Mouse (Mus musculus): ENCODE results near the gene Ddx49. TPM values are rescaled to one million over a fixed set of nuclear protein-coding genes. Genes with fewer than 3 reads are reported as not detected.

Ddx49 gene
- polyA plus RNA-seq (2014; fragmentation: Illumina TruSeq; extraction: RNeasy Lipid Tissue Mini Kit (QIAGEN cat#74804)) = 4.8 TPM

DNA sequence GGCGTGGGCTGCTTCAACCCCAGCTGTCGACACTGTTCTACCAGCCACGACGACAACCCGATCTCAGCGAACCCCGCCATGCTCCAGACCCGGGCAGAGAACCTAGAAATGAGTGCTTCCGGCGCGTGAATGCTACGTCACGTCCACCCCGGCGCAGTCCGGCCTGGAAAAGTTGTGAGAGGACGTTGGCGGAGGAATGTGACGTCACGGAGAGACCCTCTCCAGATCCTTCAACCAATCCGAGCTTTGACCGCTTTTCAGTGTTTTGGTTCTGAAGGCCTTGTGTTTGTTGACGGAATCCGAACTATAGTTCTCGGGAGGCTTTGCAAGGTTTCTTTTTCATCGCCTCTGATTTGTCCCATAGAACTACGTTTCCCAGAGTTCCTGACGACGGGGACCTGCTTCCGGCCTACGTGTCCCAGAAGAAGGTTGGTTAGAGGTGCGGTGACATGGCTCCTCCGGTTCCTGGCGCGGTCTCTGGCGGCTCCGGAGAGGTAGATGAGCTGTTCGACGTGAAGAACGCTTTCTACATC lies at the start of gene Ddx49, which contains the start of gene Cope:
Ddx49 (minus strand) TSS at position 132 of the 533 bp plus-strand sequence.
Cope (plus strand) TSS at position 161 of the 533 bp plus-strand sequence.

DNA sequence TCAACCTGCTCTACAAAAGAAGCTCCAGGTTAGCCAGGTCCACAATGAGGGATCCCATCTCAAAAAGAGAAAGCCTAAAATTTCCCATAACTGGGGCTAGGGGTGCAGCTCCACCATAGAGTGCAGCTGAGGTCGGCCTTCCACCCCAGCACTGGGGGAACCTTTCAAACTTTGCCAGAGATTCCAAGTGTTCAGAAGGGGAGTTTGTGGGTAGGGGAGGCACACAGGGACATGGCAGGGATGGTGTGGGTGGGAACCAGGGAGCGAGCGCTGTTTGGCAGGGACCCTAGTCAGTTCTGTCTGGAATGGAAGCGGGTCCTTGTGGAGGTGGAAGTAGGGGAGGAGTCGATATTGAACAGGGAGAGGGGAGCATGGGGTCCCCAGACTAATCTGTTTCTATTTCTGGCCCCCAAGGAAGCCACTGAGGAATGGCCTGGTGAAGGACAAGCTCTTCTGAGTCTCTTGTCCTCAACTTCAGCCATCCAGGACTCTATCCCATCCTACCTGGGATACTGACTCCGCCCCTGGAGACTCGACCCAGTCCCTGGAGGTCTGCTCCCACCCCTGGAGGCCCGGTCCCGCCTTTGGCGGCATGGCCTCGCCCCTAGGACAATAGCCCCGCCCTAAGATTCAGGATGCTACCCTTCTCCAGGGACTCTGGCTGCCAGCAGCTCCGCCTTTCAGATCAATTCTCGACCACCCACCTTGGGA lies 27.0 kb upstream of the Ddx49 start, which contains the start of gene Gdf1:
Gdf1 (plus strand) TSS at position 694 of the 711 bp plus-strand sequence.

DNA sequence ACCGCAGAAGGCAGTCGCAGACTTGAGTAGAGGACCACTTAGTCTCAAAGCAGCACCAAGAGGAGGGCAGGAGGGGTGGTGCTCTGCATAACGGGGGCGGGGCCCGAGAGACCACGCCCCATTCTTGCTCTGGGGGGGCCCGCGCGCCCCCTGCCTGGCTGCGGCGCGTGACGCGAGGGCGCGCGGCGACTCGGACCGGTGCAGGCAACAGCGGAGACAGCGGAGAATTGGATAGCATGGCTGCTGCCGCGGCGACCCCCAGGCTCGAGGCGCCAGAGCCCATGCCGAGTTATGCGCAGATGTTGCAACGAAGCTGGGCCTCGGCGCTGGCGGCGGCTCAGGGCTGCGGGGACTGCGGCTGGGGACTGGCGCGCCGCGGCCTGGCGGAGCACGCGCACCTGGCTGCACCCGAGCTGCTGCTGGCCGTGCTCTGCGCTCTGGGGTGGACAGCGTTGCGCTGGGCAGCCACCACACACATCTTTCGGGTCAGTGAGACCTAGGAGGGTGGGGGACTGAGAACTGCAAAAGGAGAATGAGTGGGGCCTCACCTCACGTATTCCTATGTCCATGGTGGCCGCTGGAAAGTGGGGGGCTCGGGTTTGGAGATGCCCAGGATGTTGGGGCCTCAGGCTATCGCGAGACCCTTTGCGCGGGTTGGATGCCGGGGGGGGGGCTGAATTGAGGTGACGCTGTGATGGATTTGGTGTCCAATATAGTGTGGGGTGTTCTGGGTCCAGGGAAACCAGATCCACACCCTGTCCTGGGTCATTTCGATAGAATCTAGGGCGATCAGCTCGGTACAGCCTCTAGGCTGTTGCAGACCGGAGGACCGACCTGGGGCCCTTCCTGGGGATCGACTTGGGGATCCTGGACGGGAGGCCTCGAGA lies 13.6 kb upstream of the Ddx49 start, which contains the start of gene Cers1:
Cers1 (plus strand) TSS at position 152 of the 887 bp plus-strand sequence.

DNA sequence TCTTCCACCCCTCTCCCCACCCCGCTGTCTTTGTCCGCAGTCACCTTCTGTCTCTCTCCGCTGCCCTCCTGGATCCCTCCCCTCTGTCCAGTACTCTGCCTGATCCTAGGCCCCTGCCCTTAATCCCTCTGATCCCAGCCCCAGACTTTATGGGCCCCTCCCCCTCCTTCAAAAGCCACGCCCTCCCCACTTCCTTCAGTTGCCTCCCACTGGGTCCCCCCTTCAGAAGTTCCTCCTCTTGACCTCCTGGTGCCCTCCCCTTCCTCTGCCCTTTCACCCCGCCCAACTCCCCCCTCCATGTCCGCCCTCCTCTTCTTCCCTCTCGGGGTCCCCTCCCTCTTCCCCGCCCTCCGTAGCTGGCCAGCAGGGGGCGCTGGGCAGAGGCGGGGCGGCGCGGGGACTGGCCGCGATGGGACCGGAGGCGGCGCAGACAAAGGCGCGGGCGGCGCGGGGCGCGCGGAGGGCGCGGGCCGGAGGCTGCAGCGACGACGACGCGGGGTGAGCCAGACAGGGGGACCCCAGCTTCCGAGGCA lies 19.6 kb downstream of the Ddx49 start, which contains the start of gene Homer3:
Homer3 (plus strand) TSS at position 225 of the 533 bp plus-strand sequence.

Other genes with a start within 250 kb of the Ddx49 start
- gene Tm6sf2, start 229.6 kb downstream of the Ddx49 start, polyA plus RNA-seq (2014; fragmentation: Illumina TruSeq; extraction: RNeasy Lipid Tissue Mini Kit (QIAGEN cat#74804)) = not detected
- not detected for gene Hapln4, start 219.0 kb downstream of the Ddx49 start, polyA plus RNA-seq (2014; fragmentation: Illumina TruSeq; extraction: RNeasy Lipid Tissue Mini Kit (QIAGEN cat#74804))
- not detected for gene Ncan, start 181.6 kb downstream of the Ddx49 start, polyA plus RNA-seq (2014; fragmentation: Illumina TruSeq; extraction: RNeasy Lipid Tissue Mini Kit (QIAGEN cat#74804))
- 1.3 TPM for gene Nr2c2ap, start 171.2 kb downstream of the Ddx49 start, polyA plus RNA-seq (2014; fragmentation: Illumina TruSeq; extraction: RNeasy Lipid Tissue Mini Kit (QIAGEN cat#74804))
- gene Rfxank, start 163.3 kb downstream of the Ddx49 start, polyA plus RNA-seq (2014; fragmentation: Illumina TruSeq; extraction: RNeasy Lipid Tissue Mini Kit (QIAGEN cat#74804)) = 0.68 TPM
- gene Borcs8, start 163.0 kb downstream of the Ddx49 start, polyA plus RNA-seq (2014; fragmentation: Illumina TruSeq; extraction: RNeasy Lipid Tissue Mini Kit (QIAGEN cat#74804)) = 12.3 TPM
- not detected for gene Mef2b, start 162.8 kb downstream of the Ddx49 start, polyA plus RNA-seq (2014; fragmentation: Illumina TruSeq; extraction: RNeasy Lipid Tissue Mini Kit (QIAGEN cat#74804))
- gene Tmem161a, start 130.1 kb downstream of the Ddx49 start, polyA plus RNA-seq (2014; fragmentation: Illumina TruSeq; extraction: RNeasy Lipid Tissue Mini Kit (QIAGEN cat#74804)) = 5.1 TPM
- gene Slc25a42, start 90.2 kb downstream of the Ddx49 start, polyA plus RNA-seq (2014; fragmentation: Illumina TruSeq; extraction: RNeasy Lipid Tissue Mini Kit (QIAGEN cat#74804)) = 1.5 TPM
- 2.8 TPM for gene Sugp2, start 68.3 kb downstream of the Ddx49 start, polyA plus RNA-seq (2014; fragmentation: Illumina TruSeq; extraction: RNeasy Lipid Tissue Mini Kit (QIAGEN cat#74804))
- gene Armc6, start 68.0 kb downstream of the Ddx49 start, polyA plus RNA-seq (2014; fragmentation: Illumina TruSeq; extraction: RNeasy Lipid Tissue Mini Kit (QIAGEN cat#74804)) = 0.48 TPM
- gene Homer3, start 19.7 kb downstream of the Ddx49 start, polyA plus RNA-seq (2014; fragmentation: Illumina TruSeq; extraction: RNeasy Lipid Tissue Mini Kit (QIAGEN cat#74804)) = 0.20 TPM
- 0.86 TPM for gene Cope, start within 50 bp of the Ddx49 start, polyA plus RNA-seq (2014; fragmentation: Illumina TruSeq; extraction: RNeasy Lipid Tissue Mini Kit (QIAGEN cat#74804))
- gene Cers1, start 13.3 kb upstream of the Ddx49 start, polyA plus RNA-seq (2014; fragmentation: Illumina TruSeq; extraction: RNeasy Lipid Tissue Mini Kit (QIAGEN cat#74804)) = not detected
- gene Gdf1, start 27.3 kb upstream of the Ddx49 start, polyA plus RNA-seq (2014; fragmentation: Illumina TruSeq; extraction: RNeasy Lipid Tissue Mini Kit (QIAGEN cat#74804)) = not detected
- gene Upf1, start 50.8 kb upstream of the Ddx49 start, polyA plus RNA-seq (2014; fragmentation: Illumina TruSeq; extraction: RNeasy Lipid Tissue Mini Kit (QIAGEN cat#74804)) = 3.3 TPM
- gene Comp, start 71.1 kb upstream of the Ddx49 start, polyA plus RNA-seq (2014; fragmentation: Illumina TruSeq; extraction: RNeasy Lipid Tissue Mini Kit (QIAGEN cat#74804)) = not detected
- gene Crtc1, start 137.1 kb upstream of the Ddx49 start, polyA plus RNA-seq (2014; fragmentation: Illumina TruSeq; extraction: RNeasy Lipid Tissue Mini Kit (QIAGEN cat#74804)) = 1.8 TPM
- 3.4 TPM for gene Klhl26, start 174.5 kb upstream of the Ddx49 start, polyA plus RNA-seq (2014; fragmentation: Illumina TruSeq; extraction: RNeasy Lipid Tissue Mini Kit (QIAGEN cat#74804))
- gene Tmem59l, start 184.9 kb upstream of the Ddx49 start, polyA plus RNA-seq (2014; fragmentation: Illumina TruSeq; extraction: RNeasy Lipid Tissue Mini Kit (QIAGEN cat#74804)) = not detected
- gene Crlf1, start 190.7 kb upstream of the Ddx49 start, polyA plus RNA-seq (2014; fragmentation: Illumina TruSeq; extraction: RNeasy Lipid Tissue Mini Kit (QIAGEN cat#74804)) = not detected
- gene Rex1bd, start 204.3 kb upstream of the Ddx49 start, polyA plus RNA-seq (2014; fragmentation: Illumina TruSeq; extraction: RNeasy Lipid Tissue Mini Kit (QIAGEN cat#74804)) = 1.3 TPM
- 1.5 TPM for gene Uba52, start 208.3 kb upstream of the Ddx49 start, polyA plus RNA-seq (2014; fragmentation: Illumina TruSeq; extraction: RNeasy Lipid Tissue Mini Kit (QIAGEN cat#74804))
- gene Fkbp8, start 225.2 kb upstream of the Ddx49 start, polyA plus RNA-seq (2014; fragmentation: Illumina TruSeq; extraction: RNeasy Lipid Tissue Mini Kit (QIAGEN cat#74804)) = 1.2 TPM
- gene Kxd1, start 225.5 kb upstream of the Ddx49 start, polyA plus RNA-seq (2014; fragmentation: Illumina TruSeq; extraction: RNeasy Lipid Tissue Mini Kit (QIAGEN cat#74804)) = 8.4 TPM
- gene Ell, start 237.0 kb upstream of the Ddx49 start, polyA plus RNA-seq (2014; fragmentation: Illumina TruSeq; extraction: RNeasy Lipid Tissue Mini Kit (QIAGEN cat#74804)) = 0.74 TPM

Measured in ovary, adult 10 weeks (tissue).